Mouse (Mus musculus): Measurements from ENCODE around the gene 1110017D15Rik. TPM values are rescaled to one million over a fixed set of nuclear protein-coding genes. Genes with fewer than 3 reads are reported as not detected.

Gene 1110017D15Rik
- polyA plus RNA-seq, 1 experiment: 0.15 TPM

DNA sequence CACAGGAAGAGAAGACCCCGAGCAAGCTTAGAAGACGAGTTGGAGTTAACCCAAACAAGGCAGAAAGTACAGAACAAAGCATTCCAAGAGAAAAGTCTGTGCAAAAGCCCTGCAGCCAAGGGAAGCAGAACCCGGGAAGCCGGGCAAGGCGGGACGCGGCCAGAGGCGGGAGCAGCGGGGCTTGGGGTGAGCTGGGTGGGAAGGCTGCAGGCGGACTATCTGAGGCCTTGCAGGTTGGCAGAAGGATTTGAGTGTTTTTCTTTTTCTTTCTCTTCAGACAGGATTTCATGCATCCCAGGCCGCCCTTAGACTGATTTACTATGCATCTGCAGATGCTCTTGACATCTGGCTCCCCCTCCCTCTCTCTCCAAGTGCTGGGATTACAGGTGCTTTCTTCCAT, 36.0 kb upstream of the 1110017D15Rik start:
- H3K36me3 ChIP-seq (ENCODE audit: control insufficient read depth, insufficient read depth, low read length): no peaks in the 10 kb centered on the region
- no peaks in the 10 kb centered on the region for H3K27me3 ChIP-seq (ENCODE audit: control insufficient read depth, insufficient read depth, low read length)
- H3K4me3 ChIP-seq (ENCODE audit: extremely low read depth, insufficient read depth, insufficient read length): no peak overlapping the region
- peaks cover 4% of the 10 kb centered on the region; the same call in 1 of the 2 replicates for H3K4me1 ChIP-seq (ENCODE audit: control insufficient read depth, insufficient read depth, insufficient read length)
- no peak for TF ChIP-seq CTCF (IDR thresholded peaks at IDR 0.05; ENCODE audit: extremely low read depth, insufficient read depth, insufficient read length, insufficient replicate concordance)
- no peak for TF ChIP-seq POLR2A (IDR thresholded peaks at IDR 0.05; ENCODE audit: low read depth, low read length)
- no peak overlapping the region for H3K27ac ChIP-seq (ENCODE audit: insufficient read depth, low read length)
- DNase-seq (ENCODE audit: low read depth in 1 of 2, low spot score in 2 of 2): no peak
- WGBS: 94% methylated on average over 11 of the region's 11 CpGs

DNA sequence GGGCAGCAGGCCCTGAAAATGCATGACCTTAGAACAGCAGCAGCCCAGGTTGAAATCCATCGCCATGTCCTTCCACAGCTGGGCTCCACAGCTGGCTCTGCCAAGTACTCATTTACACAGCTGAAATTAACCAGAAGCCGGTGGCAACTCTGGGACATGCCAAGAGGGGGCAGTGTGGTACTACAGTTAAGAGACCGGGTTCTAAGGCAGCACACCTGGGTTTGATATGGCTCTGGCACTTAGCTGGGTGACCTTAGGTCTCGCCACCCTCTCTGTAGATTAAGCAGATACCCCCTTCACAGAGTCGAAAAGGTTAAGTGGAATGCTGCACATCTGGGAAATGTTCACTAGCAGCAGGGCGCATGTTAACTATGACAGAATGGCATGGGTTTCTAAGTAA, 35.4 kb upstream of the 1110017D15Rik start:
- no peaks in the 10 kb centered on the region for H3K27me3 ChIP-seq (ENCODE audit: control insufficient read depth, insufficient read depth, low read length)
- WGBS: 49% methylated on average over 6 of the region's 6 CpGs
- TF ChIP-seq POLR2A (IDR thresholded peaks at IDR 0.05; ENCODE audit: low read depth, low read length) (no peak), CTCF (IDR thresholded peaks at IDR 0.05; ENCODE audit: extremely low read depth, insufficient read depth, insufficient read length, insufficient replicate concordance) (peak; percentile 66; the same call in 1 of the 2 replicates)
- peak; percentile 34 to 72 for DNase-seq (ENCODE audit: low read depth in 1 of 2, low spot score in 2 of 2)
- H3K4me3 ChIP-seq (ENCODE audit: extremely low read depth, insufficient read depth, insufficient read length): no peak overlapping the region
- no peak overlapping the region for H3K27ac ChIP-seq (ENCODE audit: insufficient read depth, low read length)
- H3K36me3 ChIP-seq (ENCODE audit: control insufficient read depth, insufficient read depth, low read length): no peaks in the 10 kb centered on the region
- peaks cover 4% of the 10 kb centered on the region; the same call in 1 of the 2 replicates for H3K4me1 ChIP-seq (ENCODE audit: control insufficient read depth, insufficient read depth, insufficient read length)

DNA sequence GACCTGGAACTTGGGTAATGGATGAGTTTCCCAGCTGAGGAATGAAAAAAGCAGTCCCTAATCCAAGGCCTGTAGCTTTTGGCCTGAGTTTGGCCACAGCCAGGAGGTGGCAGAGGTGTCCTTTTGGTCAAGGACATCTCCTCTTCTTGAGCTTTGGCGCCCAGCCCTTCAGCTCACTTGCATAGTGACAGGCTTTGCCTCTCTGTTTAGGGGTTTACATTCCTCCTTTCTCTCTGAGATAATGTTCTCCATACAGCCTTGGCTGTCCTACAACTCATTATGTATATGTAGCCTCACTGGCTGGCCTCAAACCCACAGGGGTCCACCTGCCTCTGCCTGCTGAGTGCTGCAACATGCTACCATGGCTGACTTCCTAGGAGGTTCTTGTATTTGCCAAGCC, 30.0 kb upstream of the 1110017D15Rik start:
- no peaks in the 10 kb centered on the region for H3K36me3 ChIP-seq (ENCODE audit: control insufficient read depth, insufficient read depth, low read length)
- H3K4me3 ChIP-seq (ENCODE audit: extremely low read depth, insufficient read depth, insufficient read length): no peak overlapping the region
- no peak for TF ChIP-seq CTCF (IDR thresholded peaks at IDR 0.05; ENCODE audit: extremely low read depth, insufficient read depth, insufficient read length, insufficient replicate concordance)
- no peak for TF ChIP-seq POLR2A (IDR thresholded peaks at IDR 0.05; ENCODE audit: low read depth, low read length)
- no peaks in the 10 kb centered on the region for H3K27me3 ChIP-seq (ENCODE audit: control insufficient read depth, insufficient read depth, low read length)
- H3K27ac ChIP-seq (ENCODE audit: insufficient read depth, low read length): no peak overlapping the region
- WGBS: 83% methylated on average over 1 of the region's 1 CpGs
- no peaks in the 10 kb centered on the region for H3K4me1 ChIP-seq (ENCODE audit: control insufficient read depth, insufficient read depth, insufficient read length)
- DNase-seq (ENCODE audit: low read depth in 1 of 2, low spot score in 2 of 2): no peak

DNA sequence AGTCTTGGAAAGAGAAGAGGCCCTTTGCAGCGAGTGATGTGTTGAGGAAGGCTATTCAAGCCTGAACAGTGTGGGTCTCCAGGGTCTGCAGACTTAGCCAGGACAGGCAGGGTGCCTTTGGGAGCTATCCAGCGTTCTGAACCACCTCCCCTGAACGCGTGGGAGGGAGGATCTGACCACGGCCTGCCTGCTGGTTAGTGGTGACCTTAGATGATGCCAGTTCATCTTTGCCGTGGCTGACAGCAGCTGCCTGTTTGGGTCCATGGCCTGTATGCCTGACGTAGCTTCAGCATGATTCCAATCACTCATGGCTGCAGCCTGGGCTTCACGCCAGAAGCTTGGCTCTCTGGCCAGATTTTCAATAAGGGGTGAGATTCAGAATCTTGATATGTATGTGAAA, 28.9 kb upstream of the 1110017D15Rik start:
- H3K36me3 ChIP-seq (ENCODE audit: control insufficient read depth, insufficient read depth, low read length): no peaks in the 10 kb centered on the region
- 45% methylated on average over 8 of the region's 8 CpGs for WGBS
- TF ChIP-seq CTCF (IDR thresholded peaks at IDR 0.05; ENCODE audit: extremely low read depth, insufficient read depth, insufficient read length, insufficient replicate concordance) (no peak), POLR2A (IDR thresholded peaks at IDR 0.05; ENCODE audit: low read depth, low read length) (no peak)
- no peak overlapping the region for H3K4me3 ChIP-seq (ENCODE audit: extremely low read depth, insufficient read depth, insufficient read length)
- no peak for DNase-seq (ENCODE audit: low read depth in 1 of 2, low spot score in 2 of 2)
- no peaks in the 10 kb centered on the region for H3K27me3 ChIP-seq (ENCODE audit: control insufficient read depth, insufficient read depth, low read length)
- no peaks in the 10 kb centered on the region for H3K4me1 ChIP-seq (ENCODE audit: control insufficient read depth, insufficient read depth, insufficient read length)
- no peak overlapping the region for H3K27ac ChIP-seq (ENCODE audit: insufficient read depth, low read length)

DNA sequence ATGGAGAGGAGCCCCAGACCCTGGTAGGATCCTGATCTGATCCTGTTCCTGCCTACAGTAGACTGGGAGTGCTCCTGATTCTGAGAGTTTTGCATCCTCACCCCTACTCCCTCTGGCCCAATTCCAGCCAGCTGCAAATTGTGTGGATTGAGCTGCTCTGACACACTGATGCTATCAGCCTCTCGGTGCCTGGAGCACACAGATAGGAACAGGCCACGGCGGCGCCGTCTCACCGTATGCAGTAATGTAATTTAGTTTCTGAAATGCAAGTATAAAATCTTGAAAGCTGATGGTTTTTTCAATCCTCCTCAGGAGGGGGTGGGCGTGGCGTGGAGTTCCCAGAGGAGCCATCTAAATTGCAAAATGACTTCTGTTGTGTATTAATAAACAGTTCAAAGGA, 25.0 kb upstream of the 1110017D15Rik start:
- DNase-seq (ENCODE audit: low read depth in 1 of 2, low spot score in 2 of 2): no peak
- TF ChIP-seq POLR2A (IDR thresholded peaks at IDR 0.05; ENCODE audit: low read depth, low read length) (no peak), CTCF (IDR thresholded peaks at IDR 0.05; ENCODE audit: extremely low read depth, insufficient read depth, insufficient read length, insufficient replicate concordance) (no peak)
- 84% methylated on average over 8 of the region's 8 CpGs for WGBS
- H3K4me1 ChIP-seq (ENCODE audit: control insufficient read depth, insufficient read depth, insufficient read length): no peaks in the 10 kb centered on the region
- H3K4me3 ChIP-seq (ENCODE audit: extremely low read depth, insufficient read depth, insufficient read length): no peak overlapping the region
- H3K27me3 ChIP-seq (ENCODE audit: control insufficient read depth, insufficient read depth, low read length): no peaks in the 10 kb centered on the region
- H3K36me3 ChIP-seq (ENCODE audit: control insufficient read depth, insufficient read depth, low read length): no peaks in the 10 kb centered on the region
- no peak overlapping the region for H3K27ac ChIP-seq (ENCODE audit: insufficient read depth, low read length)

DNA sequence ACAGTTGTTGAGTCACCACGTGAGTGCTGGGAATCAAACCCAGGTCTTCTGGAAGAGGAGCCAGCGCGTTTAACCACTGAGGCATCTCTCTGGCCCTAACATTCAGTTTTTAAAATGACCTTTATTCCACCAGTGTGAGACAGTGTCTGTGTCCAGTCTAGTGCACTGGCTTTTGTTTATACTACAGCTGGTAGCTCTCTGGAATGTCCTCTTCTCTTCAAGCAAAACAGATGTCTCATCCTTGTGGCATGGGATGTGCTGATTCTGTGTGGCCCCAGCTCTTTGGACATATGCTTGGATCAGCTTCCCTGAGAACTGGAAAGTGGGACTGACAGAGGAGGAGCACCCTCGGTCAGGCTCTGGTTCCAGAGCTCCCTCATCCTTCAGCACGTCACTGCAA, 17.7 kb upstream of the 1110017D15Rik start:
- TF ChIP-seq CTCF (IDR thresholded peaks at IDR 0.05; ENCODE audit: extremely low read depth, insufficient read depth, insufficient read length, insufficient replicate concordance) (no peak), POLR2A (IDR thresholded peaks at IDR 0.05; ENCODE audit: low read depth, low read length) (no peak)
- no peak overlapping the region for H3K4me3 ChIP-seq (ENCODE audit: extremely low read depth, insufficient read depth, insufficient read length)
- H3K36me3 ChIP-seq (ENCODE audit: control insufficient read depth, insufficient read depth, low read length): no peaks in the 10 kb centered on the region
- H3K27me3 ChIP-seq (ENCODE audit: control insufficient read depth, insufficient read depth, low read length): no peaks in the 10 kb centered on the region
- H3K4me1 ChIP-seq (ENCODE audit: control insufficient read depth, insufficient read depth, insufficient read length): no peaks in the 10 kb centered on the region
- WGBS: 85% methylated on average over 5 of the region's 5 CpGs
- no peak for DNase-seq (ENCODE audit: low read depth in 1 of 2, low spot score in 2 of 2)
- H3K27ac ChIP-seq (ENCODE audit: insufficient read depth, low read length): no peak overlapping the region

DNA sequence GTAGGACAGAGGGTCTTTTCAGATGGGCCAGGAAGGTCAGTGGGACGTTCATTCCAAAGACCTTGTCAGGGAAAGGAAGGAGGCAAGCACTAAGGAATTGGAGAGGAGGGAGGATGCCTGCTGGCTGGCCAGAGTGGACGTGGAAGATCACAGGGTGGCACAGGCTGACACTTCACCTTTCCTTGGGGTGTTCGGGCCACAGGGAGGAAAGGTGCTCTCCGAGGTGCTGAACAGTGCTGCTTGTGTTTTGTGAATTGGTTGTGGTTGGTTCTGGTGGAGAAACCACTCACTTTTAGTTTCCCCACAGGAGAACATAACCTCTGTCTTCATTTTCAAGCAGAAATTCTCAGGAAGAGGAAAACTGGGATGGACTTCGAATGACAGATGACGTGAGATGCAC, 15.3 kb upstream of the 1110017D15Rik start:
- no peaks in the 10 kb centered on the region for H3K4me1 ChIP-seq (ENCODE audit: control insufficient read depth, insufficient read depth, insufficient read length)
- H3K27ac ChIP-seq (ENCODE audit: insufficient read depth, low read length): no peak overlapping the region
- no peaks in the 10 kb centered on the region for H3K36me3 ChIP-seq (ENCODE audit: control insufficient read depth, insufficient read depth, low read length)
- DNase-seq (ENCODE audit: low read depth in 1 of 2, low spot score in 2 of 2): no peak
- WGBS: 34% methylated on average over 6 of the region's 6 CpGs
- no peak overlapping the region for H3K4me3 ChIP-seq (ENCODE audit: extremely low read depth, insufficient read depth, insufficient read length)
- no peaks in the 10 kb centered on the region for H3K27me3 ChIP-seq (ENCODE audit: control insufficient read depth, insufficient read depth, low read length)
- TF ChIP-seq POLR2A (IDR thresholded peaks at IDR 0.05; ENCODE audit: low read depth, low read length) (no peak), CTCF (IDR thresholded peaks at IDR 0.05; ENCODE audit: extremely low read depth, insufficient read depth, insufficient read length, insufficient replicate concordance) (no peak)

Measured in spleen, adult 2 months (tissue).